Comparison of ENCODE assay signal across 8 mouse cellular contexts in genomic region chr10:67126859-67127758, GRCm38 (mm10). TPM values are rescaled to one million over a fixed set of nuclear protein-coding genes. Genes with fewer than 3 reads are reported as not detected.
A peak's percentile ranks its signal among the peaks of the same experiment; 100 is the strongest.
DNase-seq lines count a peak whose midpoint lies in the region; ATAC-seq and TF ChIP-seq lines count a peak whose summit lies in the region.

No protein-coding gene starts in this region.

- peak overlapping the region; percentile 79 for H3K9ac ChIP-seq in embryonic facial prominence, embryonic 11.5 days (replicated peaks; ENCODE audit: low read length)
- H3K9ac ChIP-seq in limb, embryonic 15.5 days: peak overlapping the region; percentile 77
- H3K9ac ChIP-seq in midbrain, embryonic 16.5 days (ENCODE audit: low read depth, low read length): peak overlapping the region; percentile 84
- H3K9ac ChIP-seq in stomach, postnatal 0 days (ENCODE audit: low read length): peak overlapping the region; percentile 84

- TF ChIP-seq CTCF in gastrocnemius, adult 2 months (IDR thresholded peaks at IDR 0.05): no peak
- TF ChIP-seq CTCF in stomach, postnatal 0 days (IDR thresholded peaks at IDR 0.05; ENCODE audit: low read depth): no peak

- no peak for TF ChIP-seq EP300 in stomach, postnatal 0 days (optimal IDR thresholded peaks at IDR 0.05)

- peak overlapping the region; percentile 89 for H3K4me3 ChIP-seq in gastrocnemius, adult 2 months
- peak overlapping the region; percentile 85 for H3K4me3 ChIP-seq in embryonic facial prominence, embryonic 11.5 days (ENCODE audit: low read depth, low read length)
- peak overlapping the region; percentile 89 for H3K4me3 ChIP-seq in limb, embryonic 15.5 days
- peak overlapping the region; percentile 75 for H3K4me3 ChIP-seq in midbrain, embryonic 16.5 days (ENCODE audit: low read depth, low read length)
- peak overlapping the region; percentile 81 for H3K4me3 ChIP-seq in stomach, postnatal 0 days (ENCODE audit: low read depth, low read length)

- intact Hi-C loops in gastrocnemius, adult 2 months (cut with DNase I): loop anchor here (2.0 to 5.0 kb wide), 2 partner anchors 30 to 60 kb away; partner anchors contain the start of genes Jmjd1c and Reep3
- intact Hi-C loops in gastrocnemius, postnatal 36 days (cut with DNase I): loop anchor here (5.0 kb wide), 1 partner anchor 60 kb away; no protein-coding TSS in a partner anchor
- intact Hi-C loops in heart, postnatal 14 days (cut with DNase I): loop anchor here (2.0 to 5.0 kb wide), 2 partner anchors 20 to 60 kb away; no protein-coding TSS in a partner anchor

- peak overlapping the region; percentile 89 for H3K27ac ChIP-seq in gastrocnemius, adult 2 months
- H3K27ac ChIP-seq in embryonic facial prominence, embryonic 11.5 days (replicated peaks; ENCODE audit: low read depth, low read length): peak overlapping the region; percentile 35; the same call in 1 of the 2 replicates
- peak overlapping the region; percentile 93 for H3K27ac ChIP-seq in limb, embryonic 15.5 days
- peak overlapping the region; percentile 93 for H3K27ac ChIP-seq in midbrain, embryonic 16.5 days (ENCODE audit: low read length)
- H3K27ac ChIP-seq in stomach, postnatal 0 days (replicated peaks): peak overlapping the region; percentile 86

- peak; percentile 69 for DNase-seq in gastrocnemius, adult 2 months
- DNase-seq in gastrocnemius, postnatal 36 days: no peak
- peak; percentile 65 for DNase-seq in NIH3T3 (ENCODE audit: low read depth)
- peak; percentile 68 for DNase-seq in embryonic facial prominence, embryonic 11.5 days (ENCODE audit: low spot score)
- DNase-seq in heart, postnatal 14 days: peak; percentile 57 to 62
- DNase-seq in stomach, postnatal 0 days (ENCODE audit: low spot score): peak; percentile 63

- H3K9me3 ChIP-seq in embryonic facial prominence, embryonic 11.5 days (replicated peaks; ENCODE audit: control insufficient read depth, low read length): no peaks in the 10 kb centered on the region
- no peaks in the 10 kb centered on the region for H3K9me3 ChIP-seq in limb, embryonic 15.5 days
- no peaks in the 10 kb centered on the region for H3K9me3 ChIP-seq in midbrain, embryonic 16.5 days (replicated peaks; ENCODE audit: control insufficient read depth, low read length, poor library complexity, severe bottlenecking)
- no peaks in the 10 kb centered on the region for H3K9me3 ChIP-seq in stomach, postnatal 0 days (ENCODE audit: control insufficient read depth, low read length)

- no peaks in the 10 kb centered on the region for H3K4me1 ChIP-seq in embryonic facial prominence, embryonic 11.5 days (ENCODE audit: control insufficient read depth, insufficient read depth, low read length)
- H3K4me1 ChIP-seq in limb, embryonic 15.5 days: peaks cover 16% of the 10 kb centered on the region
- peaks cover 19% of the 10 kb centered on the region for H3K4me1 ChIP-seq in midbrain, embryonic 16.5 days (ENCODE audit: control insufficient read depth, insufficient read depth, low read length)
- H3K4me1 ChIP-seq in stomach, postnatal 0 days (replicated peaks; ENCODE audit: control insufficient read depth, insufficient read depth): no peaks in the 10 kb centered on the region

- WGBS in embryonic facial prominence, embryonic 11.5 days: 2% methylated on average over 96 of the region's 115 CpGs
- under 1% methylated on average over 110 of the region's 115 CpGs for WGBS in limb, embryonic 15.5 days
- WGBS in midbrain, embryonic 16.5 days: under 1% methylated on average over 72 of the region's 115 CpGs
- under 1% methylated on average over 65 of the region's 115 CpGs for whole genome bisulfite sequencing in stomach, postnatal 0 days

- H3K36me3 ChIP-seq in embryonic facial prominence, embryonic 11.5 days (replicated peaks; ENCODE audit: control insufficient read depth, insufficient read depth, low read depth, low read length): no peaks in the 10 kb centered on the region
- H3K36me3 ChIP-seq in limb, embryonic 15.5 days: no peaks in the 10 kb centered on the region
- no peaks in the 10 kb centered on the region for H3K36me3 ChIP-seq in midbrain, embryonic 16.5 days (ENCODE audit: control insufficient read depth, insufficient read depth, low read length)
- no peaks in the 10 kb centered on the region for H3K36me3 ChIP-seq in stomach, postnatal 0 days (ENCODE audit: control insufficient read depth, insufficient read depth, low read length)

- no peaks in the 10 kb centered on the region for H3K27me3 ChIP-seq in embryonic facial prominence, embryonic 11.5 days (ENCODE audit: control insufficient read depth, insufficient read depth, low read length)
- H3K27me3 ChIP-seq in limb, embryonic 15.5 days: no peaks in the 10 kb centered on the region
- H3K27me3 ChIP-seq in midbrain, embryonic 16.5 days (ENCODE audit: control insufficient read depth, insufficient read depth, low read depth, low read length): no peaks in the 10 kb centered on the region
- no peaks in the 10 kb centered on the region for H3K27me3 ChIP-seq in stomach, postnatal 0 days (ENCODE audit: control insufficient read depth, insufficient read depth, low read length)

- peak; percentile 77 for ATAC-seq in embryonic facial prominence, embryonic 11.5 days (replicated peaks; ENCODE audit: insufficient number of reproducible peaks, low FRiP score, low TSS enrichment, low read depth)
- peak; percentile 48 for ATAC-seq in limb, embryonic 15.5 days (ENCODE audit: insufficient number of reproducible peaks, low FRiP score, low TSS enrichment, low read depth)
- ATAC-seq in midbrain, embryonic 16.5 days: peak; percentile 81
- peak; percentile 78 for ATAC-seq in stomach, postnatal 0 days (ENCODE audit: low FRiP score, low TSS enrichment)

- peak overlapping the region; percentile 100 for H3K4me2 ChIP-seq in embryonic facial prominence, embryonic 11.5 days (ENCODE audit: low read depth, low read length)
- peak overlapping the region; percentile 91 for H3K4me2 ChIP-seq in limb, embryonic 15.5 days
- peak overlapping the region; percentile 82 for H3K4me2 ChIP-seq in midbrain, embryonic 16.5 days (ENCODE audit: low read length)
- peak overlapping the region; percentile 99 for H3K4me2 ChIP-seq in stomach, postnatal 0 days (replicated peaks; ENCODE audit: low read depth)

RNA-seq across cellular contexts. Expression of gene Reep3, which starts 30.4 kb away (rescaled TPM):
- 10 to 100 TPM in 1 of 2 experiments, 1 to 10 TPM in 1; 9.7 to 10.8 TPM for total RNA-seq in gastrocnemius, adult 2 months (2021)
- total RNA-seq in gastrocnemius, postnatal 36 days (2021): 10 to 100 TPM; 10.0 to 10.2 TPM
- 27.2 and 29.3 TPM in 2 replicates for polyA plus RNA-seq in embryonic facial prominence, embryonic 11.5 days (2014; fragmentation: Nextera tagmentation; extraction: Ambion mirVana)
- 10 to 100 TPM; 28.4 to 31.5 TPM for total RNA-seq in heart, postnatal 14 days (2021)
- polyA plus RNA-seq in limb, embryonic 15.5 days (2015; fragmentation: Nextera tagmentation; extraction: Ambion mirVana): 54.9 and 55.0 TPM in 2 replicates
- 28.2 and 28.6 TPM in 2 replicates for polyA plus RNA-seq in midbrain, embryonic 16.5 days (2015; fragmentation: Nextera tagmentation; extraction: Ambion mirVana)
- 38.2 and 38.6 TPM in 2 replicates for polyA plus RNA-seq in stomach, postnatal 0 days (2015; fragmentation: Nextera tagmentation; extraction: Ambion mirVana)

RNA-seq across cellular contexts. Expression of gene Jmjd1c, which starts 31.2 kb away (rescaled TPM):
- 10 to 100 TPM; 23.7 to 26.6 TPM for total RNA-seq in gastrocnemius, adult 2 months (2021)
- total RNA-seq in gastrocnemius, postnatal 36 days (2021): 10 to 100 TPM; 20.2 to 21.5 TPM
- 44.5 and 46.9 TPM in 2 replicates for polyA plus RNA-seq in embryonic facial prominence, embryonic 11.5 days (2014; fragmentation: Nextera tagmentation; extraction: Ambion mirVana)
- 10 to 100 TPM; 46.4 to 46.8 TPM for total RNA-seq in heart, postnatal 14 days (2021)
- polyA plus RNA-seq in limb, embryonic 15.5 days (2015; fragmentation: Nextera tagmentation; extraction: Ambion mirVana): 41.8 and 46.5 TPM in 2 replicates
- polyA plus RNA-seq in midbrain, embryonic 16.5 days (2015; fragmentation: Nextera tagmentation; extraction: Ambion mirVana): 41.7 and 42.3 TPM in 2 replicates
- polyA plus RNA-seq in stomach, postnatal 0 days (2015; fragmentation: Nextera tagmentation; extraction: Ambion mirVana): 28.8 and 30.7 TPM in 2 replicates

Comparison
In these comparisons a context has a peak if more than half of its experiments do, and no peak if none do; other contexts are left out.
1. DNase-seq: peak in gastrocnemius, adult 2 months (single experiment), NIH3T3 (single experiment), embryonic facial prominence, embryonic 11.5 days (single experiment), heart, postnatal 14 days (2 of 2) and stomach, postnatal 0 days (single experiment); none in gastrocnemius, postnatal 36 days (0 of 2).
2. H3K27ac ChIP-seq: peak in every context shown above with its lines; median percentile 93 in limb, embryonic 15.5 days; 93 in midbrain, embryonic 16.5 days; 89 in gastrocnemius, adult 2 months; 86 in stomach, postnatal 0 days; 35 in embryonic facial prominence, embryonic 11.5 days.
3. Peak in every context shown above with its lines, with median percentiles within 50 percentile points of each other: H3K4me3 ChIP-seq, ATAC-seq, H3K4me2 ChIP-seq and H3K9ac ChIP-seq.